Mouse (Mus musculus): ENCODE data around the gene Tmem164.

Gene Tmem164

GRCm38 (mm10) chrX:142828184-142828908, 147.1 kb downstream of the Tmem164 start:
- in situ Hi-C loops (cut with MboI), result no loop called here

- in situ Hi-C loops (cut with MboI), result no loop called here
These were observed 148.1 kb downstream of the Tmem164 start for GRCm38 (mm10) chrX:142829267-142829666.

GRCm38 (mm10) chrX:142829866-142830470, 148.8 kb downstream of the Tmem164 start:
- in situ Hi-C loops (cut with MboI), result no loop called here

GRCm38 (mm10) chrX:142830572-142830971, 149.4 kb downstream of the Tmem164 start:
- in situ Hi-C loops (cut with MboI), result no loop called here

- in situ Hi-C loops (cut with MboI), result no loop called here
These were observed 151.0 kb downstream of the Tmem164 start for GRCm38 (mm10) chrX:142832221-142832620.

GRCm38 (mm10) chrX:142833164-142833796, 152.1 kb downstream of the Tmem164 start:
- in situ Hi-C loops (cut with MboI), result no loop called here

- in situ Hi-C loops (cut with MboI), result no loop called here
These were observed 153.6 kb downstream of the Tmem164 start for GRCm38 (mm10) chrX:142834807-142835206.

GRCm38 (mm10) chrX:142836399-142836798, 155.2 kb downstream of the Tmem164 start:
- in situ Hi-C loops (cut with MboI), result no loop called here

GRCm38 (mm10) chrX:142837316-142837715, 156.1 kb downstream of the Tmem164 start:
- in situ Hi-C loops (cut with MboI), result no loop called here

- in situ Hi-C loops (cut with MboI), result no loop called here
These were observed 157.6 kb downstream of the Tmem164 start for GRCm38 (mm10) chrX:142838841-142839240.

- in situ Hi-C loops (cut with MboI), result no loop called here
These were observed 158.2 kb downstream of the Tmem164 start for GRCm38 (mm10) chrX:142839411-142839810.

GRCm38 (mm10) chrX:142841916-142842315, 160.7 kb downstream of the Tmem164 start:
- in situ Hi-C loops (cut with MboI), result no loop called here

GRCm38 (mm10) chrX:142846266-142846665, 165.1 kb downstream of the Tmem164 start:
- in situ Hi-C loops (cut with MboI), result no loop called here

GRCm38 (mm10) chrX:142848032-142848431, 166.8 kb downstream of the Tmem164 start:
- in situ Hi-C loops (cut with MboI), result no loop called here

GRCm38 (mm10) chrX:142869844-142870243, 188.6 kb downstream of the Tmem164 start:
- in situ Hi-C loops (cut with MboI), result no loop called here

- in situ Hi-C loops (cut with MboI), result no loop called here
These were observed 201.0 kb downstream of the Tmem164 start for GRCm38 (mm10) chrX:142882255-142882654.

- in situ Hi-C loops (cut with MboI), result no loop called here
These were observed 202.4 kb downstream of the Tmem164 start for GRCm38 (mm10) chrX:142883593-142883992.

- in situ Hi-C loops (cut with MboI), result no loop called here
These were observed 204.8 kb downstream of the Tmem164 start for GRCm38 (mm10) chrX:142885962-142886361.

All from mature B cell (primary cell).